Mouse (Mus musculus) ES-Bruce4 (cell line): ENCODE data around the gene Trip12. TPM values are rescaled to one million over a fixed set of nuclear protein-coding genes. Genes with fewer than 3 reads are reported as not detected.

Source experiments
- H3K27ac ChIP-seq: 2 replicates; pipeline ENCODE4 v1.5.1; 2012; ENCODE audit warnings: low read length, inconsistent platforms; ENCODE audit not compliant: insufficient read depth
- H3K27me3 ChIP-seq: 2 replicates; pipeline ENCODE4 v1.6.1; 2012; ENCODE audit warnings: mild to moderate bottlenecking, low read length, inconsistent platforms; ENCODE audit not compliant: control insufficient read depth, poor library complexity, insufficient read depth, severe bottlenecking
- H3K36me3 ChIP-seq: 2 replicates; pipeline ENCODE4 v1.6.1; 2012; ENCODE audit warnings: inconsistent platforms, mild to moderate bottlenecking, low read length, moderate library complexity; ENCODE audit not compliant: control insufficient read depth, poor library complexity, insufficient read depth, severe bottlenecking
- H3K4me1 ChIP-seq: one replicate; pipeline ENCODE4 v1.8.1; 2011; ENCODE audit warnings: low read length; ENCODE audit not compliant: control insufficient read depth, insufficient read depth
- H3K4me3 ChIP-seq: 2 replicates; pipeline ENCODE4 v1.5.1; 2011; ENCODE audit warnings: low read depth, mild to moderate bottlenecking, low read length
- H3K9ac ChIP-seq: 2 replicates; pipeline ENCODE4 v1.6.1; 2012; ENCODE audit warnings: low read depth, mild to moderate bottlenecking, inconsistent platforms; ENCODE audit not compliant: poor library complexity, severe bottlenecking
- H3K9me3 ChIP-seq: replicated peaks from 2 replicates; pipeline ENCODE4 v1.6.1; 2012; ENCODE audit warnings: mild to moderate bottlenecking, low read length, inconsistent platforms; ENCODE audit not compliant: control insufficient read depth, poor library complexity, insufficient read depth, severe bottlenecking
- CTCF ChIP-seq: IDR thresholded peaks from one replicate; pipeline ENCODE4 v1.8.1; 2011; ENCODE audit warnings: low read depth, low read length
- EP300 ChIP-seq: IDR thresholded peaks from 2 replicates; pipeline ENCODE4 v1.6.1; 2011; ENCODE audit warnings: low read depth, low read length; ENCODE audit not compliant: insufficient read depth
- POLR2A ChIP-seq: IDR thresholded peaks from one replicate; pipeline ENCODE4 v1.8.1; 2011; ENCODE audit warnings: low read length; ENCODE audit not compliant: insufficient read depth
- polyA plus RNA-seq: library from polyadenylated mRNA; stranded (reverse); fragments of >200 nt; gene quantifications from 2 replicates; pipeline ENCODE4 v1.2.4, GENCODE M21; 2011; ENCODE audit warnings: low read depth; ENCODE audit not compliant: missing spikeins, insufficient read depth, insufficient read length

The Trip12 gene
- polyA plus RNA-seq, 1 experiment, result 675 TPM

DNA sequence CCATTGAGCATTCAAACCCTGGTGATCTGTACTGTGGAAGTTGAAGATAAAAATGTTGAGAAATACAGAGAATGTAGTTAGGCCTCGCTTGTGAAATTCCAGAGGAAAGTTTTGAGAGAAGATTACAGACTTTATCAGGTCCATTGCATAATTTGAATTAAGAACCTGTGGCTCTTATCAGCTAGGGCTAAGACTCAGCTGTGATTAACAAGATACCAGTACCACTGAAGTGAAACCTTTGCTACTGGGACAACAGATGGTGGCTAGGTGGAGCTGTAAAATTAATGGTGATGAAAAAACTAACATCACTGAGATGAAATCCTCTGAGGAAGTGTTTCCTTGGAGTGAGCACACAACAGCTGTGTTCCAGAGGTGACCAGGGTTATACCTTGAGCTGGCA is 100.2 kb downstream of the Trip12 start:
- Histone ChIP-seq H3K27ac (no peak overlapping the region), H3K9ac (no peak overlapping the region), H3K4me1 (no peaks in the 10 kb centered on the region), H3K27me3 (no peaks in the 10 kb centered on the region), H3K4me3 (no peak overlapping the region), H3K36me3 (peaks cover 71% of the 10 kb centered on the region), H3K9me3 (no peaks in the 10 kb centered on the region)
- TF ChIP-seq EP300, result no peak
- no peak for TF ChIP-seq CTCF
- TF ChIP-seq POLR2A, result no peak

DNA sequence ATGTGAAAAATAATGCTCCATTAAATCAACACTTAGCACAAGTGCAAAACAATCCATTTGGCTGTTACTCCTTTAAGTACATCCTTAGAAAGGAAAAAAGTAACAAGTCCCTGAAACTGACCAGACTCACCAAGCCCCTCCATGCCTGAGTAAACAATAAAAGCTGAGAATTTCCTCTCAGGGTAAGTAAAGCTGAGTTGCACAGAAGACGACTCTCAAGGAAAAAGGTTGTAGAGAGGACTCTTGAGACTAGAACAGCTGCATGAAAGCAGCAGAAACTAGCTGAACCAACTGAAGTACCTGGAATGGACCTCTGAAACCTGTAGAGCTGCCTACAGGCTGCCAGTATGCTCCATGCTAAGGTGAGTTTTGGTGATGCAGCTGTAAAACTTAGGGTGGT is 103.2 kb downstream of the Trip12 start:
- TF ChIP-seq POLR2A (no peak), EP300 (no peak)
- Histone ChIP-seq H3K4me1 (no peaks in the 10 kb centered on the region), H3K27ac (no peak overlapping the region), H3K4me3 (no peak overlapping the region), H3K9ac (no peak overlapping the region), H3K9me3 (no peaks in the 10 kb centered on the region), H3K27me3 (no peaks in the 10 kb centered on the region), H3K36me3 (peaks cover 59% of the 10 kb centered on the region)

DNA sequence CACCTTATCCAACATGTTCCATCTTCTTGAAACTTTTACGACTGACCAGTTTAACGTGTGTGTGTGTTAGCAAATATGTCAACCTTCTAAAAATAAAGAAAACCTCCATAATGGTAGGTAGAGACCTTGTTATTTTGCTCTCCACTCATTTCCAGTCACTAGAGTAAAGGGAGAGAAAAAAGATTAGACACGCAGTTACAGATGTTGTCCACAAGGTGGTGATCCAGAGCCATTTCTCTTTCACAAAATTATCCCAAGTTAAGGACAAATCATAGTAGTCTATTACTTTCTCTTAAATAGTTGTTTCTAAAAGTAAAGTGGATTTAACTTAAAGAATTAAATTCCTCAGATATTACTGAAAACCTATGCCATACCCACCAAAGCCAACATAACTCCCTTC is 106.5 kb downstream of the Trip12 start:
- no peak overlapping the region for H3K27ac ChIP-seq
- peaks cover 56% of the 10 kb centered on the region for H3K36me3 ChIP-seq
- H3K9ac ChIP-seq, result no peak overlapping the region
- no peaks in the 10 kb centered on the region for H3K9me3 ChIP-seq
- no peaks in the 10 kb centered on the region for H3K4me1 ChIP-seq
- H3K27me3 ChIP-seq, result no peaks in the 10 kb centered on the region
- H3K4me3 ChIP-seq, result no peak overlapping the region
- TF ChIP-seq CTCF (peak; percentile 28), EP300 (no peak), POLR2A (no peak)

DNA sequence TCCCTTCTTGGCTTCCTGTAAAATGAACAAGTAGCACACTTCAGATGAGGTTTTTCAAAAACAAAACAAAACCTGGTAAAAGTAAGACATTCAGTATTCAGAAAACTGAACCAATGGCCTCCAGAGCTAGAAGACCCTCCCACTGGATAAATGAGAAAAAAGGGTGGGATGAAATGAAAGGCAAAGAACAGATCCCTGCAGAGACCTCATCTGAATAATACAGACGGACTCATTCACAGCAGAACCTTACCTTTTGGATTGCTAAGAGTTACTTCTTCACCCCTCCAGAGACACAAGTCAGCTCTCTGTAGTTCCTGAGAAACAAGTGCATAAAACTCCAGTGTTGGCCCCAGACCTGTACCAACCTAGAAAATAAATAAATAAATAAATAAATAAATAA is 108.6 kb downstream of the Trip12 start:
- H3K9ac ChIP-seq, result no peak overlapping the region
- TF ChIP-seq POLR2A (no peak), CTCF (no peak), EP300 (no peak)
- H3K27me3 ChIP-seq, result no peaks in the 10 kb centered on the region
- no peaks in the 10 kb centered on the region for H3K9me3 ChIP-seq
- H3K27ac ChIP-seq, result no peak overlapping the region
- no peaks in the 10 kb centered on the region for H3K4me1 ChIP-seq
- peaks cover 51% of the 10 kb centered on the region for H3K36me3 ChIP-seq
- H3K4me3 ChIP-seq, result no peak overlapping the region

DNA sequence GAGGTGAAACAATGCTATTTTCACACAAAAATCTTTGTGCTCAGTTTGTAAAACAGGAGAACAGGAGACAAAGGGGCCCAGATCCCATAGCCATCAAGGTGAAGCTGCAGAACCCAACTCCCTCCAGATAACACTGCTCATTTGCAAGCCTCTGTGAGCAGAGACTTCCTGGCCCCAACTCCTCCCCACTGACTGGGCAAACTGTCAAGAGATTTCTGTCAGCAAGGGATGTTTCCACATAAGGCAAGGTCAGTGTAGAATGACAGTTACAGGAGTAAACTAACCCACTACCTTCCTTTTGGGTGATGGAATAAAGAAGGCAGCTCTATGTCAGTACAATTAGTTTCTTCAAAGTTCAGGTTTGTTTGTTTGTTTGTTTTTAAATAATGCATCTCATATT is 117.5 kb downstream of the Trip12 start:
- peaks cover 36% of the 10 kb centered on the region for H3K36me3 ChIP-seq
- no peak overlapping the region for H3K4me3 ChIP-seq
- TF ChIP-seq EP300 (no peak), CTCF (no peak)
- H3K9ac ChIP-seq, result no peak overlapping the region
- H3K4me1 ChIP-seq, result no peaks in the 10 kb centered on the region
- H3K27me3 ChIP-seq, result no peaks in the 10 kb centered on the region
- no peak overlapping the region for H3K27ac ChIP-seq
- H3K9me3 ChIP-seq, result no peaks in the 10 kb centered on the region

DNA sequence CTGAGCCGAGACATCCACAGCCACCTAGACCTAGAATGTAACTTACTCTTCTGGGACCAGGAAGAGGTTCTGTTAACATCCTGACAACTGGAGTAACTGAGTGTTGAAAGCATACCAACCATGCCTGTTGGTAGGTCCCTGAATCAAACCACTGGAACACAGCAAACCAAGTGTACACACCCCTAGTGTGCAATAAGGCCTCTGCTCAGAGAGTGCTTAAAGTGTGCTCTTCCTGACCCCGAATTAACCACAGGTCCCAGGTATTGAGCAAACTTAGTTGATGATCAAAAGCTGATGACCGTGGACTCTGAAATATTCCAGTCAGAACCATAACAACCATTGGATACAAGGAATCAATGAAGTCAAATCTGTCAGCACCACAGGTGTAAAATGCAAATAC is 117.9 kb downstream of the Trip12 start:
- H3K27me3 ChIP-seq, result no peaks in the 10 kb centered on the region
- no peak overlapping the region for H3K9ac ChIP-seq
- H3K4me3 ChIP-seq, result no peak overlapping the region
- H3K4me1 ChIP-seq, result no peaks in the 10 kb centered on the region
- no peaks in the 10 kb centered on the region for H3K9me3 ChIP-seq
- H3K27ac ChIP-seq, result no peak overlapping the region
- TF ChIP-seq CTCF, result no peak
- no peak for TF ChIP-seq EP300
- no peak for TF ChIP-seq POLR2A
- peaks cover 32% of the 10 kb centered on the region for H3K36me3 ChIP-seq
